Mouse (Mus musculus): ENCODE data around the gene Polr2a.

DNA sequence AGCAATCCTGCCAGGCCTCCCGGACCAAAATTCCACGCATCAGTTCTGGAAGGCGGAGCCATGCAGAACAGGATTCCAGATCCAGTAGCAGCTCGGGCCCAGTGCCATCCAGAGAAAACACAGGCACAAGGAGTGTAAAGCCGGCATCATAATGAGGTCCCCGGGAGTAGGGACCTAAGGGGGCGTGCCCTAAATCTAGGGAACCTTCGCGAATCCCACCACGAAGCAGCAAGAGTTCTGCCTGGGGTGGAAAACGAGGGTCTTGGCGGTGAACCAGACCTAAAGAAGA, 46.2 kb upstream of the Polr2a start:
- TF ChIP-seq CTCF (IDR thresholded peaks at IDR 0.05; ENCODE audit: extremely low read depth, insufficient read depth, low read length) (no peak), POLR2A (IDR thresholded peaks at IDR 0.05; ENCODE audit: extremely low read depth, insufficient read depth, low read length) (no peak)

All from cortical plate, adult 2 months (tissue).